Mouse (Mus musculus): ENCODE results near the gene Sdk1. TPM values are rescaled to one million over a fixed set of nuclear protein-coding genes. Genes with fewer than 3 reads are reported as not detected.

The Sdk1 gene
- polyA plus RNA-seq, 1 experiment from 2014 or later = 0.93 TPM

- no peak for ATAC-seq (ENCODE audit: low FRiP score)
- Histone ChIP-seq H3K9me3 (ENCODE audit: control insufficient read depth, low read length) (no peaks in the 10 kb centered on the region; the same call in 1 of the 2 replicates), H3K4me3 (ENCODE audit: low read depth, low read length) (no peak overlapping the region), H3K4me2 (no peak overlapping the region), H3K4me1 (ENCODE audit: control insufficient read depth, insufficient read depth, low read length) (no peaks in the 10 kb centered on the region), H3K27ac (ENCODE audit: low read depth, low read length) (no peak overlapping the region), H3K27me3 (ENCODE audit: control insufficient read depth, insufficient read depth, low read length) (no peaks in the 10 kb centered on the region), H3K9ac (ENCODE audit: low read length) (no peak overlapping the region), H3K36me3 (ENCODE audit: control insufficient read depth, insufficient read depth, low read length) (no peaks in the 10 kb centered on the region)
- DNase-seq (ENCODE audit: low spot score, missing footprints) = peak; percentile 72
- 88% methylated on average over 17 of the region's 17 CpGs for WGBS
These were observed 915.9 kb downstream of the Sdk1 start for GRCm38 (mm10) chr5:142156868-142157852.

GRCm38 (mm10) chr5:142163483-142163882 lies 922.2 kb downstream of the Sdk1 start:
- DNase-seq (ENCODE audit: low spot score, missing footprints) (peak; percentile 41), ATAC-seq (ENCODE audit: low FRiP score) (no peak)
- Histone ChIP-seq H3K27me3 (ENCODE audit: control insufficient read depth, insufficient read depth, low read length) (no peaks in the 10 kb centered on the region), H3K4me2 (no peak overlapping the region), H3K9ac (ENCODE audit: low read length) (no peak overlapping the region), H3K4me3 (ENCODE audit: low read depth, low read length) (no peak overlapping the region), H3K4me1 (ENCODE audit: control insufficient read depth, insufficient read depth, low read length) (no peaks in the 10 kb centered on the region), H3K27ac (ENCODE audit: low read depth, low read length) (no peak overlapping the region), H3K36me3 (ENCODE audit: control insufficient read depth, insufficient read depth, low read length) (no peaks in the 10 kb centered on the region), H3K9me3 (ENCODE audit: control insufficient read depth, low read length) (no peaks in the 10 kb centered on the region; the same call in 1 of the 2 replicates)
- WGBS = 89% methylated on average over 4 of the region's 4 CpGs

- 79% methylated on average over 4 of the region's 4 CpGs for WGBS
These were observed 932.3 kb downstream of the Sdk1 start for GRCm38 (mm10) chr5:142173636-142174035.

GRCm38 (mm10) chr5:142178164-142178563 lies 936.9 kb downstream of the Sdk1 start:
- H3K9me3 ChIP-seq (ENCODE audit: control insufficient read depth, low read length) = no peaks in the 10 kb centered on the region
- no peak overlapping the region for H3K27ac ChIP-seq (ENCODE audit: low read depth, low read length)
- H3K36me3 ChIP-seq (ENCODE audit: control insufficient read depth, insufficient read depth, low read length) = no peaks in the 10 kb centered on the region
- peak; percentile 84 for DNase-seq (ENCODE audit: low spot score, missing footprints)
- H3K27me3 ChIP-seq (ENCODE audit: control insufficient read depth, insufficient read depth, low read length) = peaks cover 23% of the 10 kb centered on the region
- H3K4me1 ChIP-seq (ENCODE audit: control insufficient read depth, insufficient read depth, low read length) = peaks cover 29% of the 10 kb centered on the region
- H3K4me2 ChIP-seq = no peak overlapping the region
- 71% methylated on average over 8 of the region's 8 CpGs for WGBS
- no peak overlapping the region for H3K4me3 ChIP-seq (ENCODE audit: low read depth, low read length)
- no peak overlapping the region for H3K9ac ChIP-seq (ENCODE audit: low read length)
- ATAC-seq (ENCODE audit: low FRiP score) = 0 out of 2 replicates have a peak, but pooled peaks have one; percentile 31

More at GRCm38 (mm10) chr5:142173636-142174035, 932.3 kb downstream of the Sdk1 start:
- Histone ChIP-seq H3K4me1 (ENCODE audit: control insufficient read depth, insufficient read depth, low read length) (peaks cover 12% of the 10 kb centered on the region), H3K9ac (ENCODE audit: low read length) (no peak overlapping the region), H3K4me3 (ENCODE audit: low read depth, low read length) (no peak overlapping the region), H3K36me3 (ENCODE audit: control insufficient read depth, insufficient read depth, low read length) (no peaks in the 10 kb centered on the region), H3K27ac (ENCODE audit: low read depth, low read length) (no peak overlapping the region), H3K27me3 (ENCODE audit: control insufficient read depth, insufficient read depth, low read length) (peaks cover 4% of the 10 kb centered on the region; the same call in 1 of the 2 replicates), H3K4me2 (no peak overlapping the region), H3K9me3 (ENCODE audit: control insufficient read depth, low read length) (no peaks in the 10 kb centered on the region)
- ATAC-seq (ENCODE audit: low FRiP score) = no peak
- no peak for DNase-seq (ENCODE audit: low spot score, missing footprints)

- Histone ChIP-seq H3K4me2 (peak overlapping the region; percentile 23), H3K4me1 (ENCODE audit: control insufficient read depth, insufficient read depth, low read length) (peaks cover 29% of the 10 kb centered on the region), H3K4me3 (ENCODE audit: low read depth, low read length) (no peak overlapping the region), H3K27ac (ENCODE audit: low read depth, low read length) (0 out of 2 replicates have a peak overlapping the region, but pooled peaks have one; percentile 10), H3K27me3 (ENCODE audit: control insufficient read depth, insufficient read depth, low read length) (peaks cover 23% of the 10 kb centered on the region), H3K9ac (ENCODE audit: low read length) (no peak overlapping the region), H3K9me3 (ENCODE audit: control insufficient read depth, low read length) (no peaks in the 10 kb centered on the region), H3K36me3 (ENCODE audit: control insufficient read depth, insufficient read depth, low read length) (no peaks in the 10 kb centered on the region)
- DNase-seq (ENCODE audit: low spot score, missing footprints) = peak; percentile 98
- peak; percentile 84 for ATAC-seq (ENCODE audit: low FRiP score)
- WGBS = 16% methylated on average over 11 of the region's 11 CpGs
These were observed 938.0 kb downstream of the Sdk1 start for GRCm38 (mm10) chr5:142179304-142179703.

GRCm38 (mm10) chr5:142181862-142182261 lies 940.6 kb downstream of the Sdk1 start:
- Histone ChIP-seq H3K27ac (ENCODE audit: low read depth, low read length) (no peak overlapping the region), H3K4me2 (no peak overlapping the region), H3K36me3 (ENCODE audit: control insufficient read depth, insufficient read depth, low read length) (no peaks in the 10 kb centered on the region), H3K4me1 (ENCODE audit: control insufficient read depth, insufficient read depth, low read length) (peaks cover 29% of the 10 kb centered on the region), H3K9ac (ENCODE audit: low read length) (no peak overlapping the region), H3K4me3 (ENCODE audit: low read depth, low read length) (no peak overlapping the region), H3K9me3 (ENCODE audit: control insufficient read depth, low read length) (no peaks in the 10 kb centered on the region), H3K27me3 (ENCODE audit: control insufficient read depth, insufficient read depth, low read length) (peaks cover 23% of the 10 kb centered on the region)
- 70% methylated on average over 14 of the region's 14 CpGs for WGBS
- ATAC-seq (ENCODE audit: low FRiP score) = peak; percentile 19; the same call in 1 of the 2 replicates
- DNase-seq (ENCODE audit: low spot score, missing footprints) = peak; percentile 54

- DNase-seq (ENCODE audit: low spot score, missing footprints) (peak; percentile 60), ATAC-seq (ENCODE audit: low FRiP score) (no peak)
- Histone ChIP-seq H3K9me3 (ENCODE audit: control insufficient read depth, low read length) (no peaks in the 10 kb centered on the region), H3K4me3 (ENCODE audit: low read depth, low read length) (no peak overlapping the region), H3K4me2 (no peak overlapping the region), H3K36me3 (ENCODE audit: control insufficient read depth, insufficient read depth, low read length) (no peaks in the 10 kb centered on the region), H3K9ac (ENCODE audit: low read length) (no peak overlapping the region), H3K27me3 (ENCODE audit: control insufficient read depth, insufficient read depth, low read length) (no peaks in the 10 kb centered on the region), H3K27ac (ENCODE audit: low read depth, low read length) (no peak overlapping the region), H3K4me1 (ENCODE audit: control insufficient read depth, insufficient read depth, low read length) (no peaks in the 10 kb centered on the region)
- WGBS = 77% methylated on average over 5 of the region's 5 CpGs
These were observed 947.5 kb downstream of the Sdk1 start for GRCm38 (mm10) chr5:142188765-142189164.

- no peak overlapping the region for H3K27ac ChIP-seq (ENCODE audit: low read depth, low read length)
- H3K4me3 ChIP-seq (ENCODE audit: low read depth, low read length) = no peak overlapping the region
- H3K4me1 ChIP-seq (ENCODE audit: control insufficient read depth, insufficient read depth, low read length) = no peaks in the 10 kb centered on the region
- no peak overlapping the region for H3K9ac ChIP-seq (ENCODE audit: low read length)
- H3K4me2 ChIP-seq = no peak overlapping the region
- H3K9me3 ChIP-seq (ENCODE audit: control insufficient read depth, low read length) = no peaks in the 10 kb centered on the region
- no peaks in the 10 kb centered on the region for H3K27me3 ChIP-seq (ENCODE audit: control insufficient read depth, insufficient read depth, low read length)
- ATAC-seq (ENCODE audit: low FRiP score) (no peak), DNase-seq (ENCODE audit: low spot score, missing footprints) (peak; percentile 78)
- no peaks in the 10 kb centered on the region for H3K36me3 ChIP-seq (ENCODE audit: control insufficient read depth, insufficient read depth, low read length)
These were observed 968.6 kb downstream of the Sdk1 start for GRCm38 (mm10) chr5:142209911-142210310.

GRCm38 (mm10) chr5:142212252-142212651 lies 971.0 kb downstream of the Sdk1 start:
- no peak for ATAC-seq (ENCODE audit: low FRiP score)

More at GRCm38 (mm10) chr5:142212252-142212651, 971.0 kb downstream of the Sdk1 start:
- peak; percentile 72 for DNase-seq (ENCODE audit: low spot score, missing footprints)
- Histone ChIP-seq H3K4me3 (ENCODE audit: low read depth, low read length) (no peak overlapping the region), H3K9me3 (ENCODE audit: control insufficient read depth, low read length) (no peaks in the 10 kb centered on the region), H3K4me1 (ENCODE audit: control insufficient read depth, insufficient read depth, low read length) (no peaks in the 10 kb centered on the region), H3K27ac (ENCODE audit: low read depth, low read length) (no peak overlapping the region), H3K36me3 (ENCODE audit: control insufficient read depth, insufficient read depth, low read length) (no peaks in the 10 kb centered on the region), H3K27me3 (ENCODE audit: control insufficient read depth, insufficient read depth, low read length) (no peaks in the 10 kb centered on the region), H3K4me2 (no peak overlapping the region), H3K9ac (ENCODE audit: low read length) (no peak overlapping the region)
- WGBS = 66% methylated on average over 11 of the region's 11 CpGs
